Comparison of ENCODE assay signal across 15 mouse cellular contexts in the genomic region with DNA sequence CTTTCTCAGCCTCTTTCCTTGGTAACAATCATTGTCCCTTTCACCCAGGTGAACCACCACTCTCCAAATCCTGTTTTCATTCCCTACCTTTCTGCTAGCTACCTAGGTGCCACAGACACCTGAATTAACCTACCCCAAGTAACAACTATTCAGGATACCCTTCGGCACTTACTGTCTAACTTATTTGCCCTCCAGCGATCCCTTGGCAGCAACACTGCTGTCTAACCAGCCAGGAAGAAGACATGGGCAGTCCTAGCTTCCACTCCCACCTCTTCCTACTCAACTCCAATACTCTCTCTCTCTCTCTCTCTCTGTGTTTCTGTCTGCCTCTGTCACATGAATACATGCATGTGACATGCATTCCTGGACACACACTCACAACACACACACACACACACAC.
"Had no signal": no experiment of that assay in that cellular context is flagged by ENCODE, and none has a peak within 500 bp of the region (broad histone marks: within the 10 kb centered on the region; RNA-seq: fewer than 3 reads in every experiment).

No protein-coding gene starts in this region.

- H3K9me3 ChIP-seq: neural tube, embryonic 15.5 days; stomach, embryonic 15.5 days had no signal

- H3K27ac ChIP-seq: neural tube, embryonic 15.5 days; stomach, embryonic 15.5 days; stomach, postnatal 0 days had no signal

- H3K4me1 ChIP-seq: neural tube, embryonic 15.5 days had no signal

- H3K4me2 ChIP-seq: neural tube, embryonic 15.5 days; stomach, embryonic 15.5 days had no signal

- DNase-seq: retina, postnatal 1 day; right cerebral cortex, adult 18-20 months; right cerebral cortex, postnatal 14 days; right cerebral cortex, postnatal 25 days; right cerebral cortex, postnatal 4 days; spleen, adult 18-20 months; thymus, adult 18-20 months; thymus, adult 2 months; thymus, postnatal 14 days; thymus, postnatal 25 days; thymus, postnatal 36 days; thymus, postnatal 4 days had no signal

- H3K4me3 ChIP-seq: neural tube, embryonic 15.5 days; stomach, embryonic 15.5 days had no signal

- H3K27me3 ChIP-seq: neural tube, embryonic 15.5 days; stomach, embryonic 15.5 days had no signal

- H3K9ac ChIP-seq: neural tube, embryonic 15.5 days; stomach, embryonic 15.5 days had no signal
